Mouse (Mus musculus): ENCODE measurements around the gene Ptgis. TPM values are rescaled to one million over a fixed set of nuclear protein-coding genes. Genes with fewer than 3 reads are reported as not detected.

Ptgis gene
- polyA plus RNA-seq, 1 experiment, result 116 TPM

- Histone ChIP-seq H3K36me3 (ENCODE audit: control insufficient read depth, insufficient read depth) (no peaks in the 10 kb centered on the region), H3K27me3 (ENCODE audit: control insufficient read depth, insufficient read depth, insufficient read length) (no peaks in the 10 kb centered on the region), H3K79me2 (ENCODE audit: control insufficient read depth, insufficient read depth) (no peaks in the 10 kb centered on the region), H3K4me2 (ENCODE audit: low read depth) (no peak overlapping the region), H3K4me3 (no peak overlapping the region), H3ac (ENCODE audit: control insufficient read depth, insufficient read length) (no peak overlapping the region)
- TF ChIP-seq MYOG (IDR thresholded peaks at IDR 0.05; ENCODE audit: control insufficient read depth in 1 of 3, insufficient read depth in 1 of 3, insufficient read length in 2 of 3, low read depth in 2 of 3) (peak in 2 of 3 experiments; percentile 2 to 43), POLR2AphosphoS2 (IDR thresholded peaks at IDR 0.05; ENCODE audit: insufficient read length, low read depth) (no peak), USF1 (IDR thresholded peaks at IDR 0.05; ENCODE audit: low read depth) (no peak), MYOD1 (IDR thresholded peaks at IDR 0.05; ENCODE audit: control insufficient read depth in 1 of 3, insufficient read length in 2 of 3, low read depth in 2 of 3) (peak in 1 of 3 experiments; percentile 33), SRF (IDR thresholded peaks at IDR 0.05; ENCODE audit: control insufficient read depth, insufficient read length, low read depth) (no peak), MAX (IDR thresholded peaks at IDR 0.05; ENCODE audit: low read depth) (no peak), TCF3 (IDR thresholded peaks at IDR 0.05; ENCODE audit: insufficient read length, low read depth) (no peak), POLR2A (IDR thresholded peaks at IDR 0.05; ENCODE audit: insufficient read length, low read depth) (no peak)
Measured at GRCm38 (mm10) chr2:167254808-167255207, 14.4 kb upstream of the Ptgis start.

GRCm38 (mm10) chr2:167254185-167254584 is 13.8 kb upstream of the Ptgis start:
- H3ac ChIP-seq (ENCODE audit: control insufficient read depth, insufficient read length), result no peak overlapping the region
- no peaks in the 10 kb centered on the region for H3K36me3 ChIP-seq (ENCODE audit: control insufficient read depth, insufficient read depth)
- no peak overlapping the region for H3K4me2 ChIP-seq (ENCODE audit: low read depth)
- no peak overlapping the region for H3K4me3 ChIP-seq
- H3K79me2 ChIP-seq (ENCODE audit: control insufficient read depth, insufficient read depth), result no peaks in the 10 kb centered on the region
- peak in 1 of 3 experiments; percentile 14 for TF ChIP-seq MYOD1 (IDR thresholded peaks at IDR 0.05; ENCODE audit: control insufficient read depth in 1 of 3, insufficient read length in 2 of 3, low read depth in 2 of 3)
- TF ChIP-seq POLR2AphosphoS2 (IDR thresholded peaks at IDR 0.05; ENCODE audit: insufficient read length, low read depth), result no peak
- no peaks in the 10 kb centered on the region for H3K27me3 ChIP-seq (ENCODE audit: control insufficient read depth, insufficient read depth, insufficient read length)

- H3K27me3 ChIP-seq (ENCODE audit: control insufficient read depth, insufficient read depth, insufficient read length), result no peaks in the 10 kb centered on the region
- no peak overlapping the region for H3ac ChIP-seq (ENCODE audit: control insufficient read depth, insufficient read length)
- no peaks in the 10 kb centered on the region for H3K36me3 ChIP-seq (ENCODE audit: control insufficient read depth, insufficient read depth)
- H3K79me2 ChIP-seq (ENCODE audit: control insufficient read depth, insufficient read depth), result no peaks in the 10 kb centered on the region
- H3K4me2 ChIP-seq (ENCODE audit: low read depth), result no peak overlapping the region
- TF ChIP-seq MYOD1 (IDR thresholded peaks at IDR 0.05; ENCODE audit: control insufficient read depth in 1 of 3, insufficient read length in 2 of 3, low read depth in 2 of 3), result no peak
- no peak for TF ChIP-seq MYOG (IDR thresholded peaks at IDR 0.05; ENCODE audit: control insufficient read depth in 1 of 3, insufficient read depth in 1 of 3, insufficient read length in 2 of 3, low read depth in 2 of 3)
- TF ChIP-seq POLR2AphosphoS2 (IDR thresholded peaks at IDR 0.05; ENCODE audit: insufficient read length, low read depth), result no peak
- TF ChIP-seq POLR2A (IDR thresholded peaks at IDR 0.05; ENCODE audit: insufficient read length, low read depth), result no peak
- TF ChIP-seq USF1 (IDR thresholded peaks at IDR 0.05; ENCODE audit: low read depth), result no peak
- TF ChIP-seq CEBPB (IDR thresholded peaks at IDR 0.05; ENCODE audit: insufficient read depth, poor library complexity, severe bottlenecking), result no peak
- no peak for TF ChIP-seq TCF12 (IDR thresholded peaks at IDR 0.05; ENCODE audit: insufficient read depth, poor library complexity, severe bottlenecking)
- TF ChIP-seq E2F4 (IDR thresholded peaks at IDR 0.05; ENCODE audit: insufficient read depth), result no peak
- TF ChIP-seq TCF3 (IDR thresholded peaks at IDR 0.05; ENCODE audit: insufficient read length, low read depth), result no peak
- no peak for TF ChIP-seq REST (IDR thresholded peaks at IDR 0.05; ENCODE audit: insufficient read depth, insufficient read length)
- no peak for TF ChIP-seq MAX (IDR thresholded peaks at IDR 0.05; ENCODE audit: low read depth)
- TF ChIP-seq SRF (IDR thresholded peaks at IDR 0.05; ENCODE audit: control insufficient read depth, insufficient read length, low read depth), result no peak
- H3K4me3 ChIP-seq, result no peak overlapping the region
Measured at GRCm38 (mm10) chr2:167253476-167253875, 13.1 kb upstream of the Ptgis start.

- H3K4me3 ChIP-seq, result no peak overlapping the region
- TF ChIP-seq SRF (IDR thresholded peaks at IDR 0.05; ENCODE audit: control insufficient read depth, insufficient read length, low read depth) (no peak), E2F4 (IDR thresholded peaks at IDR 0.05; ENCODE audit: insufficient read depth) (no peak), MAX (IDR thresholded peaks at IDR 0.05; ENCODE audit: low read depth) (no peak), POLR2A (IDR thresholded peaks at IDR 0.05; ENCODE audit: insufficient read length, low read depth) (no peak), POLR2AphosphoS2 (IDR thresholded peaks at IDR 0.05; ENCODE audit: insufficient read length, low read depth) (no peak)
- no peak overlapping the region for H3K4me2 ChIP-seq (ENCODE audit: low read depth)
- no peaks in the 10 kb centered on the region for H3K27me3 ChIP-seq (ENCODE audit: control insufficient read depth, insufficient read depth, insufficient read length)
- no peak overlapping the region for H3ac ChIP-seq (ENCODE audit: control insufficient read depth, insufficient read length)
- H3K36me3 ChIP-seq (ENCODE audit: control insufficient read depth, insufficient read depth), result no peaks in the 10 kb centered on the region
- no peaks in the 10 kb centered on the region for H3K79me2 ChIP-seq (ENCODE audit: control insufficient read depth, insufficient read depth)
Measured at GRCm38 (mm10) chr2:167252057-167252687, 11.8 kb upstream of the Ptgis start.

GRCm38 (mm10) chr2:167250736-167251337 is 10.4 kb upstream of the Ptgis start:
- Histone ChIP-seq H3K27me3 (ENCODE audit: control insufficient read depth, insufficient read depth, insufficient read length) (no peaks in the 10 kb centered on the region), H3K4me3 (no peak overlapping the region), H3K79me2 (ENCODE audit: control insufficient read depth, insufficient read depth) (no peaks in the 10 kb centered on the region), H3ac (ENCODE audit: control insufficient read depth, insufficient read length) (no peak overlapping the region), H3K36me3 (ENCODE audit: control insufficient read depth, insufficient read depth) (no peaks in the 10 kb centered on the region), H3K4me2 (ENCODE audit: low read depth) (peak overlapping the region; percentile 24)
- TF ChIP-seq TCF3 (IDR thresholded peaks at IDR 0.05; ENCODE audit: insufficient read length, low read depth), result no peak
- no peak for TF ChIP-seq SRF (IDR thresholded peaks at IDR 0.05; ENCODE audit: control insufficient read depth, insufficient read length, low read depth)
- TF ChIP-seq POLR2A (IDR thresholded peaks at IDR 0.05; ENCODE audit: insufficient read length, low read depth), result no peak
- no peak for TF ChIP-seq CEBPB (IDR thresholded peaks at IDR 0.05; ENCODE audit: insufficient read depth, poor library complexity, severe bottlenecking)
- no peak for TF ChIP-seq USF1 (IDR thresholded peaks at IDR 0.05; ENCODE audit: low read depth)
- no peak for TF ChIP-seq MYOD1 (IDR thresholded peaks at IDR 0.05; ENCODE audit: control insufficient read depth in 1 of 3, insufficient read length in 2 of 3, low read depth in 2 of 3)
- no peak for TF ChIP-seq POLR2AphosphoS2 (IDR thresholded peaks at IDR 0.05; ENCODE audit: insufficient read length, low read depth)
- no peak for TF ChIP-seq MYOG (IDR thresholded peaks at IDR 0.05; ENCODE audit: control insufficient read depth in 1 of 3, insufficient read depth in 1 of 3, insufficient read length in 2 of 3, low read depth in 2 of 3)
- no peak for TF ChIP-seq TCF12 (IDR thresholded peaks at IDR 0.05; ENCODE audit: insufficient read depth, poor library complexity, severe bottlenecking)
- no peak for TF ChIP-seq E2F4 (IDR thresholded peaks at IDR 0.05; ENCODE audit: insufficient read depth)
- TF ChIP-seq MAX (IDR thresholded peaks at IDR 0.05; ENCODE audit: low read depth), result no peak
- no peak for TF ChIP-seq REST (IDR thresholded peaks at IDR 0.05; ENCODE audit: insufficient read depth, insufficient read length)

Data from myocyte (in vitro differentiated cells).